Mouse (Mus musculus): ENCODE data around the gene Hmcn2. TPM values are rescaled to one million over a fixed set of nuclear protein-coding genes. Genes with fewer than 3 reads are reported as not detected.

Hmcn2 gene
- total RNA-seq, 2 experiments from 2014 or later, result 0.26 TPM; not detected in 1

DNA sequence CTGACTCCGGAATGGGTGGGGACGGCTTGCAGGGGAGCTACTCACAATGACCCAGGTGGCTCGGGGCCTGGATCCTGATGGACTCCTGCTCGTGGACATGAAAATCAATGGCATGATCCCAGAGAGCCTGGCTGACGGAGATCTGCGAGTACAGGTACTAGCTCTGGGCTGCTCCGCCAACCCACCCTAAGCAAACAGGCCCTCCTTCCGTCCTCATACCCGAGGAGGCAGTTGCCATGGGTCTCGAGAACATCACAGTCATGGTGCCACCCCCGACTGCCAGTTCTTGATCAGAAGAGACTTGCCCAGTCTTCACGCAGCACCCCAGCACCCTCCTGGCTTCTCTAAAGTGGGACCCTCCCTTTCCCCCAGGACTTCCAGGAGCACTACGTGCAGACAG lies 138.8 kb downstream of the Hmcn2 start:
- no peak for ATAC-seq (ENCODE audit: poor library complexity, severe bottlenecking)

GRCm38 (mm10) chr2:31453559-31454177 lies 139.5 kb downstream of the Hmcn2 start:
- no peak for ATAC-seq (ENCODE audit: poor library complexity, severe bottlenecking)

GRCm38 (mm10) chr2:31454280-31454679 lies 140.1 kb downstream of the Hmcn2 start:
- no peak for ATAC-seq (ENCODE audit: poor library complexity, severe bottlenecking)

DNA sequence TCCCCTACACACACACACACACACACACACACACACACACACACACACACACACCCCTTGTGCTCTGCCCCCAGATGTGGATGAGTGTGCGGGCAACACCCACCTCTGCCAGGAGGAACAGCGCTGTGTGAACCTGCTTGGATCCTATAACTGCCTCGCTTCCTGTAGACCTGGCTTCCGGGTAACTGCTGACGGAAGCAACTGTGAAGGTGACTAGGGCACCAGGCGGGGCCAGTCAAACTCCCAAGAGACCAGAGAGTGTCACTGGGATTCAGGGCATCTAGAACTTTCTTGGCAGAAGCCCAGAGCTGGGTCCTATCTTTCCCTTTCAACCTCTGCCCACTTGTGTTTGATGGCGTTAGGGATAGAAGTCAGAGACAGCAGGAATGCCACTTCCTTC lies 141.2 kb downstream of the Hmcn2 start:
- ATAC-seq (ENCODE audit: poor library complexity, severe bottlenecking), result no peak

DNA sequence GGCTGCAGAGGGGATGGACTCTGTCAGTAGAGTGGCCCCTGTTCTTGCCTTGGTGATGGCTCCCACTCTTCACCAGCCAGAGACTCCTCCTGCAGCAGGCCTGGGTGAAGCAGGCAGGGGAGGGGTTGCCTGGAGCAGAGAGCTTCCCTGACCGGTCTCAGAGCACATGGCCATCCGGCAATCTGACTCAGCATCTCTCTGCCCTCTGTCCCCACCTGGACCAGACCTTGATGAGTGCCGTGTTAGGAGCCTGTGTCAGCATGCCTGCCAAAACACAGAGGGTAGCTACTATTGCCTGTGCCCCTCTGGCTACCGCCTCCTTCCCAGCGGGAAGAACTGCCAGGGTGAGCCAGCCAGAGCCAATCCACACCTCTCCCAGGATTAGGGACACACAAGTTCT lies 144.2 kb downstream of the Hmcn2 start:
- ATAC-seq (ENCODE audit: poor library complexity, severe bottlenecking), result no peak

DNA sequence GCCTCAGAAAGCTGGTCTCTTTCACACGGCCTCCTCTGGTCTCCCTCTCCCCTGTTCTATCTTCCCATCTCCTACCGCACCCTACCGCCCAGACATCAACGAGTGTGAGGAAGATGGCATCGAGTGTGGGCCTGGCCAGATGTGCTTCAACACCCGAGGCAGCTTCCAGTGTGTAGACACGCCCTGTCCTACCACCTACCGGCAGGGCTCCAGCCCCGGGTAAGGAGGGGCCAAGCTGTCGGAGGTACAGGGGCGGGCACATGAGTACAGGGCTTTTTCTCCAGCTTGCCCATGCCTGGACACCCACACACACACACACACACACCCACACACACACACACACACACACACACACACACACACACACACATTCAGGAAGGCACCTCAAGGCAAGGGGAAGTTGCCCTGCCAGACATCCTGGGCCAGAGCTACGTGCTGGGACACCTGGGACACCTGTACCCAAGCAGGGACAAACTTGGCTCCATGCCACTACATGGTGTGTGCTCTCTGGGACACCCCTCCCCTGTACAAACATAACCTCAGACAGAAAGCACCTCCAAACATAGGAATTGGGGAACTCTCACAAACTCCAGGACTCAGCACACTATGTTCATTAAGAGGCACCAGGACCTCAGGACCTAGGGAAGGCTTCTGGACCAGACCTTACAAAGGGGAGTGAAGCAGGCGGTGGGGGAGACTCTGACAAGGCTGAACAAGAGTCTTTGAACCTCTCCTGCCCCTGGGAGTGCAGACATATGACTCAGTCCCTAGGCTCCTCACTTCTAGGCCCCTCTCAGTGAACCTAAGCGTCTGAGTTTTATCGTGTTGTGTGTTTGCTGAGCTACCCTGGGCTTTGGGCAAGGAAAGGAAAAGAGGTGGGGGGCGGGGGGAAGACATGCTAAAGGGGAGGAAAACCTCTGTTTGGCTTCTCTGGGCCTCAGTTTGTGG lies 145.0 kb downstream of the Hmcn2 start:
- ATAC-seq (ENCODE audit: poor library complexity, severe bottlenecking), result no peak

GRCm38 (mm10) chr2:31460025-31460571 lies 145.9 kb downstream of the Hmcn2 start:
- peak; percentile 62 for ATAC-seq (ENCODE audit: poor library complexity, severe bottlenecking)

DNA sequence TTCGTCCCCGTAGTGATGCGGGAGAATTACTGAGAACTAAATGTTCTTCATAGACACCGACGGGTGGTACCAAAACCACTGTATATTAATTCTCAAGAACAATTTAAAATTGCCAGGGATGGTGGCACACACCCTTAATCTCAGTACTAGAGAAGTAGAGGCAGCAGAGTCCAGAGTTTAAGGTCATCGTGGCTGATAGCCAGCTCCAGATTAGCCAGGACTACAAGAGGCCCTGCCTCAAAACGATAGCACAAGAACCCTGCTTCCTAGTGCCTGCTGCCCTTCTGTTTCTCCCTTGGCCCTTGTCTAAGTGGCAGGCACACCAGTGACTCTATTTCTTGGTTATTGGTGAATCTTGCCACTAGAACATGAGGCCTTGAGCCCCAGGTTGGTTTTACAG lies 146.7 kb downstream of the Hmcn2 start:
- ATAC-seq (ENCODE audit: poor library complexity, severe bottlenecking), result no peak

- ATAC-seq (ENCODE audit: poor library complexity, severe bottlenecking), result no peak
Observed at GRCm38 (mm10) chr2:31462051-31462450, 147.8 kb downstream of the Hmcn2 start.

DNA sequence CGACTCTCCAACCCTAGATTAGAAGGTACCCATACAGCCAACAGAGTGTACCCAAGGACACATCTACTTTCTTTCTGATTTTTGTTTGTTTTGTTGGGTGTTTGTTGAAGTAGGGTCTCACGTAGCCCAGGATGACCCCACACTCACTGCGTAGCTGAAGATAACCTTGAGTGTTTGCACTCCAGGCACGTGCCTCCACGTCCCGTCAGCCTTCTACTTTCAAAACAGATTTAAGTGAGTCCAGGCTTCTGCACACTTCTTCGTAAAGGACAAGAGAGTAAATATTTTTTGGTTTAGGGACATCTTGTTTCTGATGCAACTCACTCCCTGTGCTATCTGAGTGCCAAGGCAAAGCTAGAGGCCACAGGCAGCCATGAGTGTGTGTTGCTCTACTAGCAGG lies 149.0 kb downstream of the Hmcn2 start:
- ATAC-seq (ENCODE audit: poor library complexity, severe bottlenecking), result no peak

DNA sequence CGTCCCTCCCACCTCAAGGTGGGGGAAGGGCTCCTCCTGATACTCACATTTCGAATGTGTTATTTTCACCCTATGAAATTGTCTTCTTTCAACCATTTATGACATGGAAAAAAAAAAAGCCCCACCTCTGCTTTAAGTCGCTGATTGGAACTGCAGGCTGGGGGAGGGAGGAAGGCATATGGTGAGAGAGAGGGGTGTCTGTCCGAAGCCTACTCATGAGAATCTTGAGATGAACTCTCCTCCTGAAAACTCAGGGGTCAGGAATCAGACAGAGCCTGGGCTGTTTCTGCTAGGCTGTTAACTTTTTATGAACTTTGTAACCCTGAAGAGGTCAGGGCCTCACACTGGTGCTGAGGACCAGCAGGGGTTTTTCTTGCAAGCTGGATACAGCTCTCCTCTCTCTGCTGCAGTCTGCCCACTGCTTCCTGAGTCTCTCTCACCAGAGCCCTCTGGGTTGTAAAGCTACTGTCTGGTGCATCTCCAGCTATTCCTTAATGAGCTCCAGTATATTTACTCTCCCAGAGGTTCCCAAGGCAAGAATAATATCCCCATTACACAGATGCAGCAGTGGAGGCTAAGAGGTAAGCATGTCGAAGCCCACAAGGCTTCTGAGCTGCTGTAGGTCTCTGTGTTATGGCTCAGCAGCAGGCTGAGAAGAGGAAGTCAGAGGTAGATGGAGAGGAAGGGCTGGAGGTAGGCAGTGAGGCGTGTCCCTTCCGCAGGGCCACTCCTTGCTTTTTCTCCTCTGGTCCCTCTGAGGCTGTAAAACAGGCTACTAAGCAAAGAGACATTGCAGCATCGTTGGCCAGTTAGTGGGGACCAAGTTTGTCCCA lies 149.7 kb downstream of the Hmcn2 start:
- 0 out of 2 replicates have a peak, but pooled peaks have one; percentile 40 for ATAC-seq (ENCODE audit: poor library complexity, severe bottlenecking)

DNA sequence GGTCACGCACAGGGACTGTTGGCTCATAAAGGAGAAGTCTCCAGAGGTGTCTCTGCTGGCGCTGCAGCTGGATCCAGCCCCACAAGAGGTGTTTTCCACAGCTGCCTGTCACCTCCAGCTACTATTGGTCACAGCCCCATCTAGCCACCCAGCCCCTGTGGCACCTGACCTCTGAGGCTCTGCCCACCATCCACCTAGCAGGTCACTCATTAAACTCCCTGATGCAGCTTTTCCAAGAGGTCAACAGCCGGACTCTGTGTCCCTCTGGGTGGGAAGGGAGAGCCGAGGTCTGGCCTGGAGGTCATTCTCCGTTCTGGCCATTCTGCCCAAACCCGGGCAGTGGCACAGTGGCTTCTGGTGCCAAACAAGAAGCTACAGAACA lies 150.3 kb downstream of the Hmcn2 start:
- no peak for ATAC-seq (ENCODE audit: poor library complexity, severe bottlenecking)

GRCm38 (mm10) chr2:31467457-31467856 lies 153.2 kb downstream of the Hmcn2 start:
- no peak for ATAC-seq (ENCODE audit: poor library complexity, severe bottlenecking)

DNA sequence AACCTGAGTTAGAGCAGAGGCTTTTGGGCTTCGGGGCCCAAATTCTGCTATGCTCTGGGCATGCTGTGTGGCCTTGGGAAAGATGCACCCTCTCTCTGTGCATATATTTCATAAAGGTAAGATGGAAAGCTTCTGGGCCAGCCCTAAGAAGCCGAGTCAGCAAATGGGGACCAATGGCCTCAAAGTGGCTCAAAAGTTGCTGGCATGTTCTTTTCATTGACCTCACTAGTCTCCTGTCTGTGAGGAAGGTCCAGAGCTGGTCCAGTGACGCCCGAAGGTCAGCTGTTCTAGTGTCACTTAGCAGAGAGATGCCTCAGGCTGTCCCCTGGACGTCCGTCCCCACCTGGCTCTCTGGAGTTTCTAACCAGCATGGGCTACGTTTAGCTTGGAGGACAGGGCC lies 154.6 kb downstream of the Hmcn2 start:
- no peak for ATAC-seq (ENCODE audit: poor library complexity, severe bottlenecking)

GRCm38 (mm10) chr2:31469480-31469879 lies 155.3 kb downstream of the Hmcn2 start:
- ATAC-seq (ENCODE audit: poor library complexity, severe bottlenecking), result no peak

- peak; percentile 77 for ATAC-seq (ENCODE audit: poor library complexity, severe bottlenecking)
Observed at GRCm38 (mm10) chr2:31469931-31470682, 155.9 kb downstream of the Hmcn2 start, which contains the start of gene Ass1. TSS of gene Ass1 (plus strand) at chr2:31470207.

DNA sequence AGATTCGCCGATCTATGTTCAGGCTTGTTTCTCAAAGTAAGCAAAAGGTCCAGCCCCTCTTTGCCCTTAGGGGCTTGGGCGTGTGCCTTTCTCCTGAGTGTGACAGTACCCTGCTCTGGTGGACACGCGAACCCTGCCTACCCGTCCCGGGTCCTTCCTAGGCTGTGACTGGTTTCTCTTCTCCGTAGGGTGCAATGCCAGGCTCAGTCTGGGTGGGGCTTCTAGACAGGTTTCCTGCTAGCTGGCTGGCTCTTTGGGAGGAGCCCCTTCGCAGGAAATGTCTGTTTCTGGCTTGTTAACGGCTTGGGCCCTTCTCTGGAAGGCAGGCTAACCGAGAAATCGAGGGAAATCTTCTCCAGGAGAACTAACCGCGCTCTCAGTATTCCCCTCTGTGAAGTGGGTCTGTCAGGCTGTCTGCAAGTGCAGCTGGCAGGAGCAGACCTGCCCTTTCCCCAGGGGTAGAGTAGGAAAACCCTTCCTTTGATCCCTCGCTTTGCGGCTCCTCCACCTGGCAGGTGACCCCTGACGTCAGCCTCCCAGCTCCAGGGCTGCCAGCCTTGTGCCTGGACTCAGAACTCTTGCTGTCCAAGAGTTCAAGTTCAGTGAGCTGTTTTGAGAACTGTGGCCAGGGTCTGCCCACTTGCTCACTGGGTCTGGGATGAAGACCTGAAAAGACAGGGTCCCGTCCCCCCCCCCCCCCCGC lies 156.6 kb downstream of the Hmcn2 start:
- peak; percentile 43 for ATAC-seq (ENCODE audit: poor library complexity, severe bottlenecking)

GRCm38 (mm10) chr2:31471611-31472010 lies 157.4 kb downstream of the Hmcn2 start:
- no peak for ATAC-seq (ENCODE audit: poor library complexity, severe bottlenecking)

DNA sequence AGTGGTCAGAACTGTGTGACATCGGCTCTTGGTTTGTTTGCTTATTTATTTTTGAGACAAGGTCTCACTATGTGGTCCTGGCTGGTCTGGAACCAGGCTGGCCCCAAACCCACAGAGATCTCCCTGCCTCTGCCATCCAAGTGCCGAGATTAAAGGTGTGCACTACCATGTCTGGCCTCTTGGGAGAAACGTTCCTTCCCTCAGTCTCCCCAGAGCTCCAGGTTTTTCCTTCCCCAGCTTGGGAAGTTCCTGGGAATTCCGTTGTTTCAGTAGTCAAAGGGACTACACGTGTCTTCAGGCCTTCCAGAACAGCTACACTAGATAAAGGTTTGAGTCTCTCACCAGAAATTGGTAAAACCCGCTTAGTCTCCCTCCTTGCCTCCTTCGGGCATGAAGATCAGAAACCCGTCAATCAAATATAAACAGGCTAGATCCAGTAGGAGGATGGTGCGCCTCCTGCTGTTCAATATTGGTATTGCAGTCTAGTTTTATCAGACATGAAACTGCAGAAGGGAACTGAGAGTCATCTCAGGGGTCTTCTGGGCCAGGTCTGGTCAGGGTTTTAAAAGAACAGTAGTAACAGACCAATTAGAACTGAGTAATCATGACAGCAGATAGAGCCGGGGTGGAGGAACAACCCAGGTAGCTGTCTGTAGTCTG lies 158.3 kb downstream of the Hmcn2 start:
- ATAC-seq (ENCODE audit: poor library complexity, severe bottlenecking), result peak; percentile 29; the same call in 1 of the 2 replicates
